Mouse (Mus musculus): ENCODE measurements around the gene Sugct.
"Not testable (repeated sequence)": the region's sequence is repeated elsewhere in the genome, so short reads cannot be mapped to it uniquely, and the experiment has no call there.

The Sugct gene

GRCm38 (mm10) chr13:17603756-17604155 is 91.6 kb downstream of the Sugct start:
- DNase-seq (ENCODE audit: low read depth) = no peak

- DNase-seq (ENCODE audit: low read depth) = no peak
These were observed 110.0 kb downstream of the Sugct start for GRCm38 (mm10) chr13:17585267-17585913.

GRCm38 (mm10) chr13:17584804-17585203 is 110.5 kb downstream of the Sugct start:
- no peak for DNase-seq (ENCODE audit: low read depth)

- no peak for DNase-seq (ENCODE audit: low read depth)
These were observed 113.7 kb downstream of the Sugct start for GRCm38 (mm10) chr13:17581684-17582083.

- DNase-seq (ENCODE audit: low read depth) = no peak
These were observed 136.0 kb downstream of the Sugct start for GRCm38 (mm10) chr13:17559357-17559756.

- no peak for DNase-seq (ENCODE audit: low read depth)
These were observed 159.0 kb downstream of the Sugct start for GRCm38 (mm10) chr13:17536341-17536740.

GRCm38 (mm10) chr13:17534871-17535270 is 160.5 kb downstream of the Sugct start:
- DNase-seq (ENCODE audit: low read depth) = no peak

GRCm38 (mm10) chr13:17534469-17534868 is 160.9 kb downstream of the Sugct start:
- DNase-seq (ENCODE audit: low read depth) = no peak

GRCm38 (mm10) chr13:17511184-17511778 is 184.1 kb downstream of the Sugct start:
- no peak for DNase-seq (ENCODE audit: low read depth)

- no peak for DNase-seq (ENCODE audit: low read depth)
These were observed 200.4 kb downstream of the Sugct start for GRCm38 (mm10) chr13:17494936-17495335.

- no peak for DNase-seq (ENCODE audit: low read depth)
These were observed 201.2 kb downstream of the Sugct start for GRCm38 (mm10) chr13:17494056-17494574.

- DNase-seq (ENCODE audit: low read depth) = not testable (repeated sequence)
These were observed 237.4 kb downstream of the Sugct start for GRCm38 (mm10) chr13:17457981-17458380.

GRCm38 (mm10) chr13:17432139-17432916 is 263.0 kb downstream of the Sugct start:
- no peak for DNase-seq (ENCODE audit: low read depth)

GRCm38 (mm10) chr13:17421875-17422274 is 273.5 kb downstream of the Sugct start:
- DNase-seq (ENCODE audit: low read depth) = no peak

GRCm38 (mm10) chr13:17420557-17420956 is 274.8 kb downstream of the Sugct start:
- no peak for DNase-seq (ENCODE audit: low read depth)

GRCm38 (mm10) chr13:17342836-17343235 is 352.5 kb downstream of the Sugct start:
- no peak for DNase-seq (ENCODE audit: low read depth)

GRCm38 (mm10) chr13:17335885-17336540 is 359.3 kb downstream of the Sugct start:
- no peak for DNase-seq (ENCODE audit: low read depth)

GRCm38 (mm10) chr13:17326863-17327262 is 368.5 kb downstream of the Sugct start:
- DNase-seq (ENCODE audit: low read depth) = no peak

GRCm38 (mm10) chr13:17301590-17301989 is 393.8 kb downstream of the Sugct start:
- no peak for DNase-seq (ENCODE audit: low read depth)

GRCm38 (mm10) chr13:17297462-17298005 is 397.8 kb downstream of the Sugct start:
- no peak for DNase-seq (ENCODE audit: low read depth)

- DNase-seq (ENCODE audit: low read depth) = no peak
These were observed 398.4 kb downstream of the Sugct start for GRCm38 (mm10) chr13:17296912-17297311.

- DNase-seq (ENCODE audit: low read depth) = no peak
These were observed 398.9 kb downstream of the Sugct start for GRCm38 (mm10) chr13:17296460-17296859.

All from c-Kit-positive CD71-positive TER-119-negative erythroid progenitor cells, embryonic 14.5 days (primary cell).